Mouse (Mus musculus): ENCODE measurements around the gene Iqgap1. TPM values are rescaled to one million over a fixed set of nuclear protein-coding genes. Genes with fewer than 3 reads are reported as not detected.
A peak's percentile ranks its signal among the peaks of the same experiment; 100 is the strongest.

Gene Iqgap1
- polyA plus RNA-seq, 1 experiment from 2014 or later: 27.3 TPM

- peak overlapping the region; percentile 15; the same call in 1 of the 2 replicates for H3K4me2 ChIP-seq (replicated peaks)
- H3K36me3 ChIP-seq: peaks cover 50% of the 10 kb centered on the region
These were observed 79.5 kb downstream of the Iqgap1 start for GRCm38 (mm10) chr7:80746166-80746761.

GRCm38 (mm10) chr7:80745746-80746145 lies 80.0 kb downstream of the Iqgap1 start:
- H3K4me1 ChIP-seq: peaks cover 17% of the 10 kb centered on the region
- H3K4me3 ChIP-seq: no peak overlapping the region
- no peaks in the 10 kb centered on the region for H3K27me3 ChIP-seq (replicated peaks)
- no peak overlapping the region for H3K9ac ChIP-seq
- no peak overlapping the region for H3K27ac ChIP-seq
- no peaks in the 10 kb centered on the region for H3K9me3 ChIP-seq
- no peak for ATAC-seq (ENCODE audit: low FRiP score, low read depth)
- peaks cover 45% of the 10 kb centered on the region for H3K36me3 ChIP-seq
- WGBS: 7% methylated on average over 3 of the region's 3 CpGs
- peak overlapping the region; percentile 15; the same call in 1 of the 2 replicates for H3K4me2 ChIP-seq (replicated peaks)

More at GRCm38 (mm10) chr7:80746166-80746761, 79.5 kb downstream of the Iqgap1 start:
- Histone ChIP-seq H3K9ac (no peak overlapping the region), H3K4me1 (peaks cover 17% of the 10 kb centered on the region), H3K27me3 (replicated peaks) (no peaks in the 10 kb centered on the region), H3K9me3 (no peaks in the 10 kb centered on the region), H3K27ac (no peak overlapping the region), H3K4me3 (no peak overlapping the region)
- WGBS: 10% methylated on average over 5 of the region's 5 CpGs
- ATAC-seq (ENCODE audit: low FRiP score, low read depth): peak; percentile 56

- Histone ChIP-seq H3K27me3 (replicated peaks) (no peaks in the 10 kb centered on the region), H3K4me2 (replicated peaks) (peak overlapping the region; percentile 32), H3K4me3 (no peak overlapping the region), H3K4me1 (peaks cover 17% of the 10 kb centered on the region), H3K27ac (no peak overlapping the region), H3K9me3 (no peaks in the 10 kb centered on the region), H3K36me3 (peaks cover 43% of the 10 kb centered on the region), H3K9ac (no peak overlapping the region)
- 10% methylated on average over 9 of the region's 9 CpGs for WGBS
- no peak for ATAC-seq (ENCODE audit: low FRiP score, low read depth)
These were observed 80.5 kb downstream of the Iqgap1 start for GRCm38 (mm10) chr7:80745250-80745649.

GRCm38 (mm10) chr7:80743920-80744630 lies 81.7 kb downstream of the Iqgap1 start:
- no peaks in the 10 kb centered on the region for H3K9me3 ChIP-seq
- H3K4me3 ChIP-seq: no peak overlapping the region
- 84% methylated on average over 9 of the region's 9 CpGs for WGBS
- H3K27ac ChIP-seq: no peak overlapping the region
- no peak overlapping the region for H3K4me2 ChIP-seq (replicated peaks)
- H3K9ac ChIP-seq: no peak overlapping the region
- H3K4me1 ChIP-seq: peaks cover 17% of the 10 kb centered on the region
- no peaks in the 10 kb centered on the region for H3K27me3 ChIP-seq (replicated peaks)
- peaks cover 41% of the 10 kb centered on the region for H3K36me3 ChIP-seq
- no peak for ATAC-seq (ENCODE audit: low FRiP score, low read depth)

- Histone ChIP-seq H3K36me3 (peaks cover 41% of the 10 kb centered on the region), H3K27me3 (replicated peaks) (no peaks in the 10 kb centered on the region), H3K9ac (no peak overlapping the region), H3K9me3 (no peaks in the 10 kb centered on the region), H3K4me2 (replicated peaks) (no peak overlapping the region), H3K4me3 (no peak overlapping the region), H3K4me1 (peaks cover 17% of the 10 kb centered on the region), H3K27ac (no peak overlapping the region)
- ATAC-seq (ENCODE audit: low FRiP score, low read depth): no peak
- 91% methylated on average over 3 of the region's 3 CpGs for WGBS
These were observed 83.1 kb downstream of the Iqgap1 start for GRCm38 (mm10) chr7:80742671-80743070.

- no peaks in the 10 kb centered on the region for H3K9me3 ChIP-seq
- no peak overlapping the region for H3K4me2 ChIP-seq (replicated peaks)
- H3K9ac ChIP-seq: no peak overlapping the region
- no peak for ATAC-seq (ENCODE audit: low FRiP score, low read depth)
- no peaks in the 10 kb centered on the region for H3K27me3 ChIP-seq (replicated peaks)
- no peak overlapping the region for H3K27ac ChIP-seq
- peaks cover 9% of the 10 kb centered on the region for H3K4me1 ChIP-seq
- 33% methylated on average over 7 of the region's 7 CpGs for WGBS
- no peak overlapping the region for H3K4me3 ChIP-seq
- H3K36me3 ChIP-seq: peaks cover 45% of the 10 kb centered on the region
These were observed 84.8 kb downstream of the Iqgap1 start for GRCm38 (mm10) chr7:80740954-80741353.

- no peak overlapping the region for H3K4me3 ChIP-seq
- ATAC-seq (ENCODE audit: low FRiP score, low read depth): no peak
- H3K9ac ChIP-seq: no peak overlapping the region
- H3K27ac ChIP-seq: no peak overlapping the region
- peaks cover 54% of the 10 kb centered on the region for H3K36me3 ChIP-seq
- no peaks in the 10 kb centered on the region for H3K9me3 ChIP-seq
- no peaks in the 10 kb centered on the region for H3K27me3 ChIP-seq (replicated peaks)
- no peak overlapping the region for H3K4me2 ChIP-seq (replicated peaks)
- H3K4me1 ChIP-seq: no peaks in the 10 kb centered on the region
- WGBS: 89% methylated on average over 10 of the region's 10 CpGs
These were observed 89.6 kb downstream of the Iqgap1 start for GRCm38 (mm10) chr7:80736199-80736598.

- Histone ChIP-seq H3K4me2 (replicated peaks) (no peak overlapping the region), H3K9ac (no peak overlapping the region), H3K9me3 (no peaks in the 10 kb centered on the region), H3K27me3 (replicated peaks) (no peaks in the 10 kb centered on the region), H3K27ac (no peak overlapping the region), H3K36me3 (peaks cover 54% of the 10 kb centered on the region), H3K4me3 (no peak overlapping the region), H3K4me1 (no peaks in the 10 kb centered on the region)
- ATAC-seq (ENCODE audit: low FRiP score, low read depth): no peak
- 83% methylated on average over 11 of the region's 11 CpGs for WGBS
These were observed 92.8 kb downstream of the Iqgap1 start for GRCm38 (mm10) chr7:80732986-80733385.

GRCm38 (mm10) chr7:80729662-80730061 lies 96.1 kb downstream of the Iqgap1 start:
- peaks cover 61% of the 10 kb centered on the region for H3K36me3 ChIP-seq
- H3K9me3 ChIP-seq: no peaks in the 10 kb centered on the region
- ATAC-seq (ENCODE audit: low FRiP score, low read depth): no peak
- H3K4me3 ChIP-seq: no peak overlapping the region
- no peaks in the 10 kb centered on the region for H3K27me3 ChIP-seq (replicated peaks)
- H3K9ac ChIP-seq: no peak overlapping the region
- no peak overlapping the region for H3K27ac ChIP-seq
- no peak overlapping the region for H3K4me2 ChIP-seq (replicated peaks)
- 32% methylated on average over 8 of the region's 8 CpGs for WGBS
- no peaks in the 10 kb centered on the region for H3K4me1 ChIP-seq

GRCm38 (mm10) chr7:80721041-80721440 lies 104.7 kb downstream of the Iqgap1 start:
- Histone ChIP-seq H3K9me3 (no peaks in the 10 kb centered on the region), H3K36me3 (peaks cover 53% of the 10 kb centered on the region), H3K27ac (no peak overlapping the region), H3K4me2 (replicated peaks) (no peak overlapping the region), H3K27me3 (replicated peaks) (no peaks in the 10 kb centered on the region), H3K9ac (no peak overlapping the region), H3K4me3 (no peak overlapping the region), H3K4me1 (no peaks in the 10 kb centered on the region)
- ATAC-seq (ENCODE audit: low FRiP score, low read depth): no peak
- WGBS: 34% methylated on average over 9 of the region's 9 CpGs

GRCm38 (mm10) chr7:80719582-80719981 lies 106.2 kb downstream of the Iqgap1 start:
- Histone ChIP-seq H3K4me1 (no peaks in the 10 kb centered on the region), H3K9me3 (no peaks in the 10 kb centered on the region), H3K4me3 (no peak overlapping the region), H3K4me2 (replicated peaks) (no peak overlapping the region), H3K9ac (no peak overlapping the region), H3K27ac (no peak overlapping the region), H3K36me3 (peaks cover 48% of the 10 kb centered on the region), H3K27me3 (replicated peaks) (no peaks in the 10 kb centered on the region)
- no peak for ATAC-seq (ENCODE audit: low FRiP score, low read depth)
- WGBS: 97% methylated on average over 7 of the region's 7 CpGs

- Histone ChIP-seq H3K9ac (no peak overlapping the region), H3K9me3 (no peaks in the 10 kb centered on the region), H3K36me3 (peaks cover 44% of the 10 kb centered on the region), H3K27ac (no peak overlapping the region), H3K4me3 (no peak overlapping the region), H3K4me2 (replicated peaks) (no peak overlapping the region), H3K27me3 (replicated peaks) (no peaks in the 10 kb centered on the region), H3K4me1 (no peaks in the 10 kb centered on the region)
- ATAC-seq (ENCODE audit: low FRiP score, low read depth): no peak
- 89% methylated on average over 2 of the region's 2 CpGs for WGBS
These were observed 106.7 kb downstream of the Iqgap1 start for GRCm38 (mm10) chr7:80719038-80719437.

GRCm38 (mm10) chr7:80718471-80718870 lies 107.3 kb downstream of the Iqgap1 start:
- no peaks in the 10 kb centered on the region for H3K9me3 ChIP-seq
- H3K9ac ChIP-seq: no peak overlapping the region
- no peak overlapping the region for H3K4me3 ChIP-seq
- peaks cover 40% of the 10 kb centered on the region for H3K36me3 ChIP-seq
- WGBS: 79% methylated on average over 8 of the region's 8 CpGs
- H3K27me3 ChIP-seq (replicated peaks): no peaks in the 10 kb centered on the region
- no peak overlapping the region for H3K27ac ChIP-seq
- no peaks in the 10 kb centered on the region for H3K4me1 ChIP-seq
- ATAC-seq (ENCODE audit: low FRiP score, low read depth): no peak
- H3K4me2 ChIP-seq (replicated peaks): no peak overlapping the region

All from neural tube, embryonic 12.5 days (tissue).